In the genomic region with DNA sequence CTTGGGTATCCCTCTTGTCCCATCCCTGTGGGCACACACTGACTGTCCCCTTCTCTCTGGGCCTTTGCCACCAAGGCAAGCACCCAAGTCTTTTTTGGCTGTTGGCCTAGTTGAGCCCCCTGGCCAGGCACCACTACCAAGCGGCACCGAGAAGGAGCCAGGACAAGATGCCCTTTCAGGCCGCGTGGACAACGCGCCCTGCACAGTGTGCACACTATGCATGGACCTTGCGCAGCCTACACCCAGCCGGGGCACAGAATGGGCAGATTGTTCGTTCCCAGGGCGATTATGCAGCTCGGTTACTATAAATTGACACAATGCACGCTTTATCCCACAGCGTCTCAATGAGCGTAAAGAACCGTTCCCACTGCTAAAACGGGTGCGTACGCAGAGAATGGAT, we compare ENCODE assay signal across 12 mouse cellular contexts. TPM values are rescaled to one million over a fixed set of nuclear protein-coding genes. Genes with fewer than 3 reads are reported as not detected.
DNase-seq lines count a peak whose midpoint lies in the region; ATAC-seq lines count a peak whose summit lies in the region.
"Had no signal": no experiment of that assay in that cellular context is flagged by ENCODE, and none has a peak within 500 bp of the region (broad histone marks: within the 10 kb centered on the region; RNA-seq: fewer than 3 reads in every experiment).

No protein-coding gene starts in this region.

- no peak overlapping the region for H3K4me2 ChIP-seq in neural tube, embryonic 13.5 days
- no peak overlapping the region for H3K4me2 ChIP-seq in kidney, embryonic 16.5 days (replicated peaks; ENCODE audit: low read depth, low read length)

- peaks cover 17% of the 10 kb centered on the region for H3K4me1 ChIP-seq in neural tube, embryonic 13.5 days (replicated peaks)
- no peaks in the 10 kb centered on the region for H3K4me1 ChIP-seq in kidney, embryonic 16.5 days (ENCODE audit: insufficient read depth, low read length)

- 50% methylated on average over 18 of the region's 18 CpGs for WGBS in neural tube, embryonic 13.5 days
- WGBS in kidney, embryonic 16.5 days: 96% methylated on average over 18 of the region's 18 CpGs

- H3K9ac ChIP-seq in neural tube, embryonic 13.5 days: no peak overlapping the region
- H3K9ac ChIP-seq in kidney, embryonic 16.5 days (replicated peaks; ENCODE audit: low read length): no peak overlapping the region

- no peaks in the 10 kb centered on the region for H3K27me3 ChIP-seq in neural tube, embryonic 13.5 days
- no peaks in the 10 kb centered on the region for H3K27me3 ChIP-seq in kidney, embryonic 16.5 days (ENCODE audit: insufficient read depth, low read length)
- H3K27me3 ChIP-seq: CH12.LX had no signal

- no peaks in the 10 kb centered on the region for H3K9me3 ChIP-seq in neural tube, embryonic 13.5 days
- H3K9me3 ChIP-seq in kidney, embryonic 16.5 days (ENCODE audit: low read length): no peaks in the 10 kb centered on the region

- H3K36me3 ChIP-seq in neural tube, embryonic 13.5 days: peaks cover 20% of the 10 kb centered on the region
- no peaks in the 10 kb centered on the region for H3K36me3 ChIP-seq in kidney, embryonic 16.5 days (ENCODE audit: insufficient read depth, low read length)

- DNase-seq in neural tube, embryonic 10.5 days (ENCODE audit: extremely low spot score, low spot score): no peak
- peak; percentile 76 for DNase-seq in layer of hippocampus, adult 11-12 months (ENCODE audit: low spot score)
- peak; percentile 52 to 64 for DNase-seq in left cerebral cortex, postnatal 14 days (ENCODE audit: low spot score in 2 of 2)
- no peak for DNase-seq in heart, postnatal 36 days
- no peak for DNase-seq in spleen, postnatal 10 days (ENCODE audit: low spot score in 2 of 2)
- DNase-seq in lung, postnatal 14 days: no peak
- DNase-seq: gastrocnemius, postnatal 36 days; lung, adult 18-20 months; thymus, adult 18-20 months had no signal

- peak; percentile 66; the same call in 1 of the 2 replicates for ATAC-seq in neural tube, embryonic 13.5 days (ENCODE audit: low read depth)
- ATAC-seq in kidney, embryonic 16.5 days (ENCODE audit: low FRiP score, low TSS enrichment): no peak

- no peak overlapping the region for H3K4me3 ChIP-seq in neural tube, embryonic 13.5 days
- H3K4me3 ChIP-seq in kidney, embryonic 16.5 days (ENCODE audit: low read length): no peak overlapping the region

- intact Hi-C loops in left cerebral cortex, postnatal 14 days (cut with DNase I): no loop called here
- intact Hi-C loops in heart, postnatal 36 days (cut with DNase I): no loop called here

- no peak overlapping the region for H3K27ac ChIP-seq in neural tube, embryonic 13.5 days (replicated peaks)
- no peak overlapping the region for H3K27ac ChIP-seq in kidney, embryonic 16.5 days (ENCODE audit: low read length)

RNA-seq across cellular contexts. Expression of a gene that starts 54.1 kb away (rescaled TPM):
- polyA plus RNA-seq in neural tube, embryonic 13.5 days (2015; fragmentation: Nextera tagmentation; extraction: Ambion mirVana): 17.6 and 19.5 TPM in 2 replicates
- total RNA-seq in left cerebral cortex, postnatal 14 days (2021): 10 to 100 TPM; 52.1 to 57.9 TPM
- 10 to 100 TPM; 18.6 to 24.6 TPM for total RNA-seq in heart, postnatal 36 days (2021)
- 57.1 and 58.6 TPM in 2 replicates for polyA plus RNA-seq in kidney, embryonic 16.5 days (2015; fragmentation: Nextera tagmentation; extraction: Ambion mirVana)

Comparison
In these comparisons a context has a peak if more than half of its experiments do, and no peak if none do; other contexts are left out.
1. DNase-seq: peak in layer of hippocampus, adult 11-12 months (single experiment) and left cerebral cortex, postnatal 14 days (2 of 2); none in neural tube, embryonic 10.5 days (single experiment), heart, postnatal 36 days (0 of 2), spleen, postnatal 10 days (0 of 2) and lung, postnatal 14 days (single experiment).